In genomic region chr11:44924896-44925295, GRCm38 (mm10) we compare ENCODE assay signal across 9 mouse cellular contexts.
DNase-seq lines count a peak whose midpoint lies in the region; ATAC-seq lines count a peak whose summit lies in the region.
"Had no signal": no experiment of that assay in that cellular context is flagged by ENCODE, and none has a peak within 500 bp of the region (broad histone marks: within the 10 kb centered on the region; RNA-seq: fewer than 3 reads in every experiment).

No protein-coding gene starts in this region.

- peaks cover 11% of the 10 kb centered on the region; the same call in 1 of the 2 replicates for H3K4me1 ChIP-seq in neural tube, embryonic 13.5 days (replicated peaks)
- H3K4me1 ChIP-seq in limb, embryonic 12.5 days (replicated peaks): peaks cover 40% of the 10 kb centered on the region

- H3K4me2 ChIP-seq in neural tube, embryonic 13.5 days: no peak overlapping the region
- peak overlapping the region; percentile 15 for H3K4me2 ChIP-seq in limb, embryonic 12.5 days

- H3K4me3 ChIP-seq in neural tube, embryonic 13.5 days: no peak overlapping the region
- H3K4me3 ChIP-seq in limb, embryonic 12.5 days (replicated peaks): no peak overlapping the region

- DNase-seq in adrenal gland, adult 2 months: peak; percentile 28
- no peak for DNase-seq in adrenal gland, postnatal 4 days (ENCODE audit: low spot score in 2 of 2)
- DNase-seq in neural tube, embryonic 10.5 days (ENCODE audit: extremely low spot score, low spot score): no peak
- DNase-seq in thymus, postnatal 4 days: peak; percentile 75
- no peak for DNase-seq in urinary bladder, postnatal 25 days (ENCODE audit: low spot score)
- DNase-seq in layer of hippocampus, adult 11-12 months (ENCODE audit: low spot score): no peak
- DNase-seq: cerebellum, postnatal 36 days had no signal

- no peaks in the 10 kb centered on the region for H3K9me3 ChIP-seq in neural tube, embryonic 13.5 days
- H3K9me3 ChIP-seq in limb, embryonic 12.5 days: no peaks in the 10 kb centered on the region

- no peaks in the 10 kb centered on the region for H3K27me3 ChIP-seq in neural tube, embryonic 13.5 days
- H3K27me3 ChIP-seq in limb, embryonic 12.5 days: no peaks in the 10 kb centered on the region

- H3K36me3 ChIP-seq in neural tube, embryonic 13.5 days: 0 out of 2 replicates have a peak, but pooled peaks cover 5% of the 10 kb centered on the region
- H3K36me3 ChIP-seq in limb, embryonic 12.5 days: peaks cover 28% of the 10 kb centered on the region

- ATAC-seq in neural tube, embryonic 13.5 days (ENCODE audit: low read depth): no peak
- ATAC-seq in limb, embryonic 12.5 days (ENCODE audit: insufficient number of reproducible peaks, insufficient read depth, low FRiP score, low TSS enrichment, low read depth): 0 out of 2 replicates have a peak, but pooled peaks have one; percentile 34

- WGBS in neural tube, embryonic 13.5 days: 56% methylated on average over 8 of the region's 8 CpGs
- WGBS in limb, embryonic 12.5 days: 21% methylated on average over 8 of the region's 8 CpGs

- no peak overlapping the region for H3K9ac ChIP-seq in neural tube, embryonic 13.5 days
- H3K9ac ChIP-seq in limb, embryonic 12.5 days (replicated peaks): no peak overlapping the region

- peak overlapping the region; percentile 69 for H3K27ac ChIP-seq in neural tube, embryonic 13.5 days (replicated peaks)
- peak overlapping the region; percentile 78 for H3K27ac ChIP-seq in limb, embryonic 12.5 days

Comparison
In these comparisons a context has a peak if more than half of its experiments do, and no peak if none do; other contexts are left out.
1. DNase-seq: peak in adrenal gland, adult 2 months (single experiment) and thymus, postnatal 4 days (single experiment); none in adrenal gland, postnatal 4 days (0 of 2), neural tube, embryonic 10.5 days (single experiment), urinary bladder, postnatal 25 days (single experiment) and layer of hippocampus, adult 11-12 months (single experiment).